In the genomic region with DNA sequence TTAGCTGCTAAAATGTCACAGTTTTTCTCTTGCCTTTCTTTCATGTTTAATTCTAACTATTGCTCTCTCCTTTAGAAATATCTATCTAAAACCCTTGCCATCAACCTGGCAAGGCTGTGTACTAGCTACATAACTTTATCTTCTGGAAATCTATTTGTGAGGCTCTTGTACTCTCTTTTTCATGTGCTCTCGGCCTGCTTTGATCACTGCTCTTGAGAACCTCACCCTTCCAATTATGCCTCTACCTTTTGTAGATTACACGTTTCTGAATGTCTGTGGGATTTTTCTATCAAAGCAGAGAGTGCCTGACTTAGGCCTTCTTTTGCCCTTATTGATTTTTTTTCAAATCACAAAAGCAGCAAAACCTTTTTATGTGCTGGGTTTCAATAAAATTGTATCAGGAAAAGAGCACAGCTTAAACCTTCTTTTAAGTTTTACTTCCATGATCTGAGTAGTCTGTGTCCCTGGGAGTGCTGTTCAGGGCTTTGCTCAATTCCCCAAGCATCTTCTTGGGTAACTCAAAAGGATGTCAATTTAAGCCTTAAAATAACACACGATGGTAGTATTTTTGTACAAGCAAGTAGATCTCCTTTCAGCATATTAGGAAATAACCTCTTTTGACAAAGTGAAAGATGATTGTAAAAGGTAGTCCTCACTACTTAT, we compare ENCODE assay signal across 26 mouse cellular contexts.
"Had no signal": no experiment of that assay in that cellular context is flagged by ENCODE, and none has a peak within 500 bp of the region (broad histone marks: within the 10 kb centered on the region; RNA-seq: fewer than 3 reads in every experiment).

No protein-coding gene starts in this region.

- H3K4me3 ChIP-seq: gastrocnemius, adult 2 months; heart, embryonic 10.5 days; heart, embryonic 12.5 days; hindbrain, embryonic 10.5 days; hindbrain, embryonic 12.5 days; hindbrain, embryonic 15.5 days; kidney, embryonic 15.5 days; left cerebral cortex, adult 2 months; limb, embryonic 13.5 days; limb, embryonic 15.5 days had no signal

- H3K9ac ChIP-seq: heart, embryonic 12.5 days; hindbrain, embryonic 12.5 days; hindbrain, embryonic 15.5 days; kidney, embryonic 15.5 days; limb, embryonic 13.5 days; limb, embryonic 15.5 days had no signal

- H3K4me2 ChIP-seq: heart, embryonic 12.5 days; hindbrain, embryonic 12.5 days; hindbrain, embryonic 15.5 days; kidney, embryonic 15.5 days; limb, embryonic 13.5 days; limb, embryonic 15.5 days had no signal

- H3K4me1 ChIP-seq: heart, embryonic 10.5 days; heart, embryonic 12.5 days; hindbrain, embryonic 10.5 days; hindbrain, embryonic 12.5 days; hindbrain, embryonic 15.5 days; kidney, embryonic 15.5 days; limb, embryonic 13.5 days; limb, embryonic 15.5 days had no signal

- H3K36me3 ChIP-seq: heart, embryonic 10.5 days; heart, embryonic 12.5 days; hindbrain, embryonic 10.5 days; hindbrain, embryonic 12.5 days; hindbrain, embryonic 15.5 days; kidney, embryonic 15.5 days; limb, embryonic 13.5 days; limb, embryonic 15.5 days had no signal

- ATAC-seq: hindbrain, postnatal 0 days; intestine, embryonic 16.5 days had no signal

- H3K27me3 ChIP-seq: heart, embryonic 12.5 days; hindbrain, embryonic 12.5 days; hindbrain, embryonic 15.5 days; kidney, embryonic 15.5 days; limb, embryonic 13.5 days; limb, embryonic 15.5 days had no signal

- DNase-seq: gastrocnemius, adult 2 months; gastrocnemius, postnatal 10 days; gastrocnemius, postnatal 25 days; heart, adult 18-20 months; heart, postnatal 10 days; heart, postnatal 4 days; kidney, adult 11 months; kidney, adult 2 months; kidney, adult 9 months; kidney, postnatal 14 days; kidney, postnatal 36 days; layer of hippocampus, adult 9-11 months; layer of hippocampus, postnatal 36 days; left cerebral cortex, postnatal 4 days had no signal

- H3K9me3 ChIP-seq: heart, embryonic 10.5 days; hindbrain, embryonic 10.5 days; hindbrain, embryonic 12.5 days; hindbrain, embryonic 15.5 days; kidney, embryonic 15.5 days; limb, embryonic 13.5 days; limb, embryonic 15.5 days had no signal

- H3K27ac ChIP-seq: gastrocnemius, adult 2 months; heart, embryonic 10.5 days; hindbrain, embryonic 10.5 days; hindbrain, embryonic 12.5 days; hindbrain, embryonic 15.5 days; hindbrain, postnatal 0 days; kidney, embryonic 15.5 days; kidney, postnatal 0 days; left cerebral cortex, adult 2 months; limb, embryonic 13.5 days; limb, embryonic 15.5 days had no signal
